Mouse (Mus musculus) CD8-positive naive resting alpha-beta T cell, adult 2 months (primary cell): Measurements from ENCODE around the gene Mcub.
A peak's percentile ranks its signal among the peaks of the same experiment; 100 is the strongest.

Source experiments
- DNase-seq, 2 experiments: peaks; one replicate each; pipeline ENCODE4 v3.0.0; 2022; ENCODE audit warnings: low read depth in 2 of 2, low spot score in 2 of 2

Gene Mcub

GRCm38 (mm10) chr3:129896591-129896990 is 73.4 kb downstream of the Mcub start:
- DNase-seq = no peak

DNA sequence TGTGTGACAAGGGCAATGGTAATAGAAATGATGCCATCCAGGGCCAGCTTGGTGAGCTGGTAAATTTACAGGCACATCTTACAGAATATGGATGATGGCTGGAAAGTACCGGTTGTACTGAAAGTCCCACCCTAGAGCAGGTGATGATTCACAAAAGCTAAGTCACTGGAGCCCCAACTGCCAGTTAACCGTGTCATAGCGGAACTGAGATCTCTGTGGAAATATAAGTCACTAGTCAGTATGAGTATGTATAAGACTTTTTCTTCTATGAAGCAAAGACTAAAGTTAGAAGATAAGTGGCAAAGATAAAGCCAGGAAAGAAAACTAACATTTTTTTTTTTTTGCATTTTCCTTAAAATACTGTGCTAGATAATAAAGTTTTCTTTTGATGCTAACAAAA is 76.9 kb downstream of the Mcub start:
- no peak for DNase-seq

DNA sequence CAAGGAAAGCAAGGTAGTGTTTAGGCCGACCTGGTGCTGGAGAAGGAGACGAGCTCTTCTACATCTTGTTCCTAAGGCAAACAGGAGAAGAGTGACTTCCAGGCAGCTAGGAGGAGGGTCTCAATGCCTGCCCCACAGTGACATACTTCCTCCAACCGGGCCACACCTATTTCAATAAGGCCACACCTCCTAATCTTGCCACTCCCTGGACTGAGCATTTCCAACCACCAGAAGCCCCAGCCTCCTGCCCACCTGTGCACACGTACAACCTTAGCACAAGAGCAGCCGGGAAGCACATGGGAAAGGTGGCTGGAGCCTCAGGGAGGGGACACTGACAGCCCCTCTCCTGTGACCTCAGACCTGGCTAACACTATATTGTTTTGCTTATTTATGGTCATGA is 78.0 kb downstream of the Mcub start:
- DNase-seq = no peak

DNA sequence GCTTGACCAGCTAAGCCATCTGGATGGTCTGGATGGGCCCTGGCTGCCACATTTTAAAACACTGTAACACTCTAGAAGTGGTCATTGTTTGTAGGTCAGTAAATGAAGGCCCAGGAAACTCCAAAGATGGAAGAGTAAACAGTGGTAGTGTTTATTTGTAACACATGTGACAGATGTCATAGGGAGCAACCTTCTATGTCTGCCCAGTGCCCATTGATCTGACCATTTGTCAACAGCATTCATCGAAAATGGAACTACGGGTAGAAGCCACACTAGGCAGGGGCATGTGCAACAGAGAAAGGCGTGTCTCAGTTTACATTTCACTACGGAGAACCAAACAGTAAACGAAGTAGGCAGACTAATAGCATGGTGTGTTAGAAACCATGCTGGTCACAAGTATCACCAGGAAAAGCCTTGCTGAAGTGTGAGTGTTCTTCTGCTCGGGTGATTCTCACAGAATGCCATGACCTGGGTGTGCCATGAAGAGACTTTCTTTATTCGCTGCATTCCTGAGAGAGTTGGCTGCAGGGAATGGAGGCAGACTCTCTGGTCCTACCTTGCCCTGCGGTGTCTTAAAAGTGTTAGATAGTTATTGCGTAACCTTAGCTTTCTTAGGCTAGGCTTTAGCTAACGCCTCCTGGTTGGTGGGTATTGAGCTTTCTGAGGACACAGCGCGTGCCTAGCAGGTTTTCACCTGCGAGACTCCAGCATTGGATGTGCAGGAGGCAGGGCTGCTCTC is 82.1 kb downstream of the Mcub start:
- DNase-seq = no peak

DNA sequence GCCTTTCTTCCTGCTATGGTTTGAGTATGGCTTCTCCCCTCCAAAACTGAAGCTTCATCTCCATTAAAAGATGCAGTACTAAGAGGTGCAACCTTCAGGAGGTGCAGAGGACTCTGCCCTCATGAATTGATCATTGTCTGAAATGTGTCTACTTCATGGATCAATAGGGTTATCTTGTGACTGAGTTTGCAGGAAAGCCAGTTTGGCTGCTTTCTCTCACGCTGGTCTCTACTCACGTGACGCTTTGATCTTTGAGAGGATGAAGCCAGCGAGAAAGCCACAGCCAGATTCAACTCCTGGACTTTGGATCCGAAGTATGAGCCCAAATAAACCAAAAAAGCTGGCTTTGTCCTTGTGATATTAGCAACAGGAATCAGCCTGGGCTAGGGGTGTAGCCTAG is 83.6 kb downstream of the Mcub start:
- no peak for DNase-seq

- no peak for DNase-seq
These were observed 84.4 kb downstream of the Mcub start for GRCm38 (mm10) chr3:129885577-129885976.

DNA sequence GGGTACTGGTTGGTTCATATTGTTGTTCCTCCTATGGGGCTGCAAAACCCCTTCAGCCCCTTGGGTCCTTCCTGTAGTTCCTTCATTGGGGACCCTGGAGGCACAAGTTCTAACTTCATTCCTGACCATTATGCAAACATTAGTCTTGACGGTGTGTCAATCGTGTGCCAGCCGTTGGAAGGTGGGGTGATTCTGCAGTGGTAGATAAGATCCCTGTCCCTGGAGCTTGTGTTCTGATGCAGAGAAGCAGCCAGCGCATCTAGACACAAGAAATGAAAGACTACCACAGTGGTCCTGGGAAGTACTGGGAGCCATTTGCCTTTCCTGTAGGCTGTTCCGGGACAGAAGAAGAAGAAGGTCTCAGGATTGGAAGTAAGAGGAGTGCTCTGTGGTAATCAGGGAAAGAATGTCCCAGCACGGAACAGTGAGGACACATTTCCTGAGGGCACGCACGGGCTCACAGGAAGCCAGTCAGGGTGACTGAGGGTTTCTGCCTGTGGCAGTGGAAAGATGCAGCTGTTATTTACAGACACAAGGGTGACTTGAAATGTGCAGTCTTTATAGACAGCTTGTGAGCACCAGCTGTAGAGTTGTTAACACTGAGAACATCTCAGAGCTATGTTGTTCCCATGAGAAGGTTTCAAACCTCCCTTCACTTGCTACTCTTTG is 88.9 kb downstream of the Mcub start:
- DNase-seq = no peak

GRCm38 (mm10) chr3:129879913-129880312 is 90.1 kb downstream of the Mcub start:
- no peak for DNase-seq

DNA sequence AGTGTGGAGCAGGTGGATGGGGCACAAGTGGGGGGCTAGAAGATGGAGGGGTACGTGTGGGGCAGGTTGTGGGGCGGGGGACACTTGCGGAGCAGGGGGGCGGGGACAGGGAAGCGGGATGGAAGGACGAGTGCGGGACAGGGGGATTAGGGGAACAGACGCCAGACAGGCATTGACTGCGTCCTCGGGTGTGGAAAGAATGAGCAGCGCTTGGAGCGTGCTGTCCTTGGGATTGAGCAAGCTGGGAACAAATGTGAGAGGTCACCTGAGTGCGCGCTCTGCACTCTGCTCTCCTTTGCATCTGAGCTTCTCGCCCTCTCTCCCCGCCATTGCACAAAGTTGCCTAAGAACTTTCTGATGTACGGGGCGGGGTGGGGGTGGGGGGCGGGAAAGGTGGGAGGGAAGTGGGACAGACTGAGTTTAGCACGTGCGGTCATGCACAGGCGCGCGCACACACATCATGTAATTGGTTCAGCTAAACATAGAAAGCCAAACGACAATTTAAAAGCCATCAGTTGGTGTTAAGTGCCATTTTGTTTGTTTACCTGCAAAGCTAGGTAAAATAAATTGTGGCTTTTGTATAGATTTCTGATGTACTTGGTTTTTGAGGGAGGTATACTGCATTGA is 90.8 kb downstream of the Mcub start:
- no peak for DNase-seq

DNA sequence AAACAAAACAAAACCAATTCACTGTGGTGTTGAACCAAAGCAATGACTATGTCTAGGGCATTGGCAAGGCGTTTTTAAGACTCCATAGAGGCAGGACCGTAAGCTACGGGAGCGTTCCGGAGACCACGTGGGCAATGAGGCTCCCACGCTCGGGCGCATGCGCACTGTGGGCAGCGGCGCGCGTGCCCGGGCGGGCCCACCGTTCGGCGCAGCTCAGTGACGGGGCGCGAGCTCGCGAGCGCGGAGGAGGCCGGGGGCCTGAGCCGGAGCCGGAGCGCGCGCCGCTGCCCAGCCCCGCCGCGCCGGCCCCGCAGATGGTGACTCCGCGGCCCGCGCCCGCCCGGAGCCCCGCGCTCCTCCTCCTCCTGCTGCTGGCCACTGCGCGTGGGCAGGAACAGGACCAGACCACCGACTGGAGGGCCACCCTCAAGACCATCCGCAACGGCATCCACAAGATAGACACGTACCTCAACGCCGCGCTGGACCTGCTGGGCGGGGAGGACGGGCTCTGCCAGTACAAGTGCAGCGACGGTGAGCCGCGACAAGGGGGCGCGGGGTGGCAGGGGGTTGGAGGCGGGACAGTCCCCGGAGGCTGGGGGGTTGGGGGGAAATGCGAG is 91.5 kb downstream of the Mcub start, which contains the start of gene Pla2g12a:
TSS of gene Pla2g12a (plus strand) at position 202 of the 617 bp plus-strand sequence.
- DNase-seq = peak; percentile 75 to 76

- DNase-seq = no peak
These were observed 92.7 kb downstream of the Mcub start for GRCm38 (mm10) chr3:129877327-129877726.
